Mouse (Mus musculus) bone marrow, adult 2 months (tissue): ENCODE results near the gene Cldn22.

ENCODE experiments used
- CTCF ChIP-seq: fragments of 200-500 bp; IDR thresholded peaks from 2 replicates; pipeline ENCODE4 v1.5.1; 2011; ENCODE audit warnings: low read length, control low read depth; ENCODE audit not compliant: control insufficient read depth, insufficient read depth
- POLR2A ChIP-seq: fragments of 200-500 bp; IDR thresholded peaks from 2 replicates; pipeline ENCODE4 v1.6.1; 2011; ENCODE audit warnings: low read depth, mild to moderate bottlenecking, control low read depth, low read length, borderline replicate concordance; ENCODE audit not compliant: control insufficient read depth

- TF ChIP-seq POLR2A (no peak), CTCF (no peak)
Observed at GRCm38 (mm10) chr8:47825596-47825995, 1.3 kb downstream of the Cldn22 start.
